Mouse (Mus musculus) lung, postnatal 0 days (tissue): ENCODE data around the gene Fbxl22.

Experiments
- CTCF ChIP-seq: IDR thresholded peaks from 2 replicates; pipeline ENCODE4 v1.5.1; 2016; ENCODE audit warnings: antibody characterized with exemption, mild to moderate bottlenecking
- EP300 ChIP-seq: IDR thresholded peaks from 2 replicates; pipeline ENCODE4 v1.6.1; 2016; ENCODE audit warnings: antibody characterized with exemption, mild to moderate bottlenecking, control low read depth

DNA sequence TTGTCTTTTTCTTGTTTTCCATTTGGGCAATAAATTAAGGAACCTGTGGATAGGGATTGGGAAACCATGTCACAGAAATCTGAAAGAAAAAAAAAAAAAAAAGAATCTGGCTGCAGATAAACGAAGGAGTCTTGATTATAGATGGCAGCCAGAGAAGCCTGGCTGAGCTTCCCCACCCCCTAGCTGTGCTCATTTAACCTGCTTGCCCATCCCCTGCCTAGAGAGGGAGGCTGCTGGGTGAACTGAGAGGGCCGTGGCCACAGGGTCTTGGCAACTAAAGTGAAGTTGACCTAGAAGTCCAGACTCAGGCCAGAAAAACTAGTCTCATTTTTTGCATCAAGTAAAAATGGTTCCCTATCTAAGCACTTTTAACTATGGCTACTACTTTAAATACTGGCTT, 3.4 kb downstream of the Fbxl22 start:
- TF ChIP-seq CTCF, result no peak
- TF ChIP-seq EP300, result no peak
